Mouse (Mus musculus) spleen, adult 2 months (tissue): ENCODE data around the gene Ldah.

Experiments
- CTCF ChIP-seq: fragments of 200-500 bp; IDR thresholded peaks from 2 replicates; pipeline ENCODE4 v1.5.1; 2011; ENCODE audit warnings: mild to moderate bottlenecking, inconsistent platforms; ENCODE audit not compliant: insufficient read depth, insufficient read length, insufficient replicate concordance; ENCODE audit errors: extremely low read depth
- POLR2A ChIP-seq: fragments of 200-500 bp; IDR thresholded peaks from 2 replicates; pipeline ENCODE4 v1.6.1; 2011; ENCODE audit warnings: low read depth, low read length, inconsistent platforms

GRCm38 (mm10) chr12:8275424-8275823, 67.5 kb downstream of the Ldah start:
- TF ChIP-seq CTCF (no peak), POLR2A (no peak)
